Mouse (Mus musculus) forebrain, embryonic 16.5 days (tissue): ENCODE data around the gene Hsd17b10. TPM values are rescaled to one million over a fixed set of nuclear protein-coding genes. Genes with fewer than 3 reads are reported as not detected.

ENCODE experiments used
- ATAC-seq: fragments of 200-750 bp; cut with Nextera tagmentation; 2 replicates; pipeline ENCODE4 v1.8.0; 2017; ENCODE audit warnings: mild to moderate bottlenecking, moderate library complexity
- H3K27ac ChIP-seq: fragments of 300-500 bp; sonication (generic); 2 replicates; pipeline ENCODE4 v1.5.1; 2014; ENCODE audit warnings: low read length, control low read depth
- H3K27me3 ChIP-seq: fragments of 300-500 bp; sonication (generic); replicated peaks from 2 replicates; pipeline ENCODE4 v1.6.1; 2014; ENCODE audit warnings: low read length; ENCODE audit not compliant: control insufficient read depth, insufficient read depth
- H3K36me3 ChIP-seq: fragments of 300-500 bp; sonication (generic); 2 replicates; pipeline ENCODE4 v1.6.1; 2014; ENCODE audit not compliant: control insufficient read depth, insufficient read depth
- H3K4me1 ChIP-seq: fragments of 300-500 bp; sonication (generic); replicated peaks from 2 replicates; pipeline ENCODE4 v1.6.1; 2014; ENCODE audit warnings: low read length; ENCODE audit not compliant: control insufficient read depth, insufficient read depth
- H3K4me2 ChIP-seq: fragments of 300-500 bp; sonication (generic); 2 replicates; pipeline ENCODE4 v1.6.1; 2014; ENCODE audit warnings: mild to moderate bottlenecking, low read length, control low read depth
- H3K4me3 ChIP-seq: fragments of 300-500 bp; sonication (generic); replicated peaks from 2 replicates; pipeline ENCODE4 v1.5.1; 2014; ENCODE audit warnings: mild to moderate bottlenecking, low read length, control low read depth
- H3K9ac ChIP-seq: fragments of 300-500 bp; sonication (generic); replicated peaks from 2 replicates; pipeline ENCODE4 v1.6.1; 2014; ENCODE audit warnings: low read depth, low read length, control low read depth
- H3K9me3 ChIP-seq: fragments of 300-500 bp; sonication (generic); 2 replicates; pipeline ENCODE4 v1.6.1; 2016; ENCODE audit warnings: low read length; ENCODE audit not compliant: control insufficient read depth
- WGBS: fragments of 180-500 bp; shearing (Covaris S2); extraction: QIAGEN DNeasy Blood & Tissue Kit; methylation state at CpG from one replicate; pipeline ENCODE4 v1.1.7; 2014; 5-methylcytosine and 5-hydroxymethylcytosine counted together
- polyA plus RNA-seq: library from polyadenylated mRNA; unstranded; fragments of >200 nt; fragmentation: Nextera tagmentation; extraction: Ambion mirVana; gene quantifications from 2 replicates; pipeline ENCODE4 v1.2.1, GENCODE M21; 2015

The Hsd17b10 gene
- polyA plus RNA-seq, result 120 and 123 TPM in 2 replicates

GRCm38 (mm10) chrX:152001737-152002710 is at the start of gene Hsd17b10:
Gene Hsd17b10, plus strand, starts transcription at chrX:152001845.
- Histone ChIP-seq H3K4me1 (no peaks in the 10 kb centered on the region), H3K27ac (peak within 1 kb of the TSS; percentile 23; the same call in 1 of the 2 replicates), H3K9ac (peak within 1 kb of the TSS; percentile 59), H3K4me3 (peak within 1 kb of the TSS; percentile 54), H3K27me3 (peaks cover 8% of the 10 kb centered on the region; the same call in 1 of the 2 replicates), H3K4me2 (peak within 1 kb of the TSS; percentile 65), H3K36me3 (no peaks in the 10 kb centered on the region), H3K9me3 (no peaks in the 10 kb centered on the region)
- WGBS, result 18% methylated on average over 39 of the region's 41 CpGs
- ATAC-seq, result peak; percentile 100

GRCm38 (mm10) chrX:151999006-151999710 is 2.5 kb upstream of the Hsd17b10 start:
- no peaks in the 10 kb centered on the region for H3K4me1 ChIP-seq
- no peak for ATAC-seq
- no peak overlapping the region for H3K4me2 ChIP-seq
- H3K9ac ChIP-seq, result no peak overlapping the region
- WGBS, result 65% methylated on average over 4 of the region's 4 CpGs
- peaks cover 13% of the 10 kb centered on the region; the same call in 1 of the 2 replicates for H3K27me3 ChIP-seq
- no peak overlapping the region for H3K27ac ChIP-seq
- H3K9me3 ChIP-seq, result no peaks in the 10 kb centered on the region
- H3K36me3 ChIP-seq, result no peaks in the 10 kb centered on the region
- no peak overlapping the region for H3K4me3 ChIP-seq

GRCm38 (mm10) chrX:152001182-152001684 is 412 bp upstream of the Hsd17b10 start:
- 36% methylated on average over 9 of the region's 9 CpGs for WGBS

GRCm38 (mm10) chrX:152002865-152003264 is 1.2 kb downstream of the Hsd17b10 start:
- no peaks in the 10 kb centered on the region for H3K4me1 ChIP-seq
- no peak overlapping the region for H3K4me3 ChIP-seq
- no peaks in the 10 kb centered on the region for H3K36me3 ChIP-seq
- H3K27me3 ChIP-seq, result peaks cover 8% of the 10 kb centered on the region; the same call in 1 of the 2 replicates
- no peak for ATAC-seq
- no peak overlapping the region for H3K27ac ChIP-seq
- no peak overlapping the region for H3K9ac ChIP-seq
- 72% methylated on average over 2 of the region's 2 CpGs for WGBS
- no peak overlapping the region for H3K4me2 ChIP-seq
- no peaks in the 10 kb centered on the region for H3K9me3 ChIP-seq

More at GRCm38 (mm10) chrX:152001182-152001684, 412 bp upstream of the Hsd17b10 start:
- no peak; the same call in 1 of the 2 replicates for ATAC-seq
- Histone ChIP-seq H3K4me1 (no peaks in the 10 kb centered on the region), H3K4me2 (peak overlapping the region; percentile 65), H3K36me3 (no peaks in the 10 kb centered on the region), H3K27me3 (peaks cover 8% of the 10 kb centered on the region; the same call in 1 of the 2 replicates), H3K27ac (no peak overlapping the region), H3K9ac (no peak overlapping the region), H3K4me3 (peak overlapping the region; percentile 54), H3K9me3 (no peaks in the 10 kb centered on the region)

GRCm38 (mm10) chrX:152007863-152008262 is 6.2 kb downstream of the Hsd17b10 start:
- Histone ChIP-seq H3K9ac (no peak overlapping the region), H3K27ac (no peak overlapping the region), H3K4me3 (no peak overlapping the region), H3K9me3 (no peaks in the 10 kb centered on the region), H3K36me3 (no peaks in the 10 kb centered on the region), H3K4me2 (no peak overlapping the region), H3K4me1 (no peaks in the 10 kb centered on the region), H3K27me3 (peaks cover 5% of the 10 kb centered on the region; the same call in 1 of the 2 replicates)
- WGBS, result 83% methylated on average over 1 of the region's 1 CpGs
- ATAC-seq, result no peak

- Histone ChIP-seq H3K27ac (peak overlapping the region; percentile 88), H3K36me3 (no peaks in the 10 kb centered on the region), H3K9ac (peak overlapping the region; percentile 71), H3K4me1 (peaks cover 9% of the 10 kb centered on the region), H3K4me2 (peak overlapping the region; percentile 56), H3K9me3 (no peaks in the 10 kb centered on the region), H3K4me3 (peak overlapping the region; percentile 62), H3K27me3 (peaks cover 2% of the 10 kb centered on the region; the same call in 1 of the 2 replicates)
- 15% methylated on average over 11 of the region's 11 CpGs for whole genome bisulfite sequencing
- ATAC-seq, result peak; percentile 56; the same call in 1 of the 2 replicates
Measured at GRCm38 (mm10) chrX:152015752-152016150, 14.1 kb downstream of the Hsd17b10 start.

- H3K4me2 ChIP-seq, result peak within 1 kb of the TSS; percentile 56
- H3K4me1 ChIP-seq, result peaks cover 9% of the 10 kb centered on the region
- H3K27ac ChIP-seq, result peak within 1 kb of the TSS; percentile 88
- no peaks in the 10 kb centered on the region for H3K9me3 ChIP-seq
- H3K4me3 ChIP-seq, result peak within 1 kb of the TSS; percentile 62
- H3K27me3 ChIP-seq, result no peaks in the 10 kb centered on the region; the same call in 1 of the 2 replicates
- peak within 1 kb of the TSS; percentile 71 for H3K9ac ChIP-seq
- WGBS, result 14% methylated on average over 64 of the region's 64 CpGs
- ATAC-seq, result peak; percentile 98
- no peaks in the 10 kb centered on the region for H3K36me3 ChIP-seq
Measured at GRCm38 (mm10) chrX:152016151-152017145, 14.8 kb downstream of the Hsd17b10 start, which contains the start of the genes Ribc1 and Smc1a. Gene Ribc1, minus strand, starts transcription at chrX:152016295. Gene Smc1a, plus strand, starts transcription at chrX:152016428.

GRCm38 (mm10) chrX:152017186-152017585 is 15.5 kb downstream of the Hsd17b10 start:
- no peak for ATAC-seq
- no peaks in the 10 kb centered on the region for H3K36me3 ChIP-seq

More at GRCm38 (mm10) chrX:152017186-152017585, 15.5 kb downstream of the Hsd17b10 start:
- H3K9ac ChIP-seq, result peak overlapping the region; percentile 61
- H3K4me1 ChIP-seq, result peaks cover 9% of the 10 kb centered on the region
- H3K4me2 ChIP-seq, result peak overlapping the region; percentile 56
- H3K9me3 ChIP-seq, result no peaks in the 10 kb centered on the region
- no peaks in the 10 kb centered on the region; the same call in 1 of the 2 replicates for H3K27me3 ChIP-seq
- H3K4me3 ChIP-seq, result peak overlapping the region; percentile 62
- H3K27ac ChIP-seq, result no peak overlapping the region; the same call in 1 of the 2 replicates
- 26% methylated on average over 14 of the region's 14 CpGs for WGBS
